Mouse (Mus musculus) forebrain, embryonic 10.5 days (tissue): ENCODE data around the gene Galm. TPM values are rescaled to one million over a fixed set of nuclear protein-coding genes. Genes with fewer than 3 reads are reported as not detected.

Source experiments
- DNase-seq: peaks from one replicate; pipeline ENCODE4 v3.0.0-alpha.2; 2017; ENCODE audit warnings: low spot score; ENCODE audit errors: extremely low spot score
- H3K27ac ChIP-seq: fragments of 300-500 bp; sonication (generic); 2 replicates; pipeline ENCODE4 v1.5.1; 2016; ENCODE audit warnings: mild to moderate bottlenecking
- H3K27me3 ChIP-seq: fragments of 300-500 bp; sonication (generic); 2 replicates; pipeline ENCODE4 v1.6.1; 2016; ENCODE audit warnings: mild to moderate bottlenecking; ENCODE audit not compliant: poor library complexity, severe bottlenecking
- H3K36me3 ChIP-seq: fragments of 300-500 bp; sonication (generic); replicated peaks from 2 replicates; pipeline ENCODE4 v1.6.1; 2016; ENCODE audit warnings: mild to moderate bottlenecking, moderate library complexity
- H3K4me1 ChIP-seq: fragments of 300-500 bp; sonication (generic); 2 replicates; pipeline ENCODE4 v1.6.1; 2016
- H3K4me3 ChIP-seq: fragments of 300-500 bp; sonication (generic); 2 replicates; pipeline ENCODE4 v1.5.1; 2016; ENCODE audit warnings: mild to moderate bottlenecking, moderate library complexity
- H3K9me3 ChIP-seq: fragments of 300-500 bp; sonication (generic); 2 replicates; pipeline ENCODE4 v1.6.1; 2016; ENCODE audit warnings: mild to moderate bottlenecking, moderate library complexity
- WGBS: fragments of 180-500 bp; shearing (Covaris S2); methylation state at CpG from one replicate; pipeline ENCODE4 v1.1.7; 2016; 5-methylcytosine and 5-hydroxymethylcytosine counted together
- polyA plus RNA-seq: library from polyadenylated mRNA; unstranded; fragments of >200 nt; fragmentation: Nextera tagmentation; extraction: Ambion mirVana; gene quantifications from 2 replicates; pipeline ENCODE4 v1.2.1, GENCODE M21; 2016

Gene Galm
- 13.4 and 15.5 TPM in 2 replicates for polyA plus RNA-seq

DNA sequence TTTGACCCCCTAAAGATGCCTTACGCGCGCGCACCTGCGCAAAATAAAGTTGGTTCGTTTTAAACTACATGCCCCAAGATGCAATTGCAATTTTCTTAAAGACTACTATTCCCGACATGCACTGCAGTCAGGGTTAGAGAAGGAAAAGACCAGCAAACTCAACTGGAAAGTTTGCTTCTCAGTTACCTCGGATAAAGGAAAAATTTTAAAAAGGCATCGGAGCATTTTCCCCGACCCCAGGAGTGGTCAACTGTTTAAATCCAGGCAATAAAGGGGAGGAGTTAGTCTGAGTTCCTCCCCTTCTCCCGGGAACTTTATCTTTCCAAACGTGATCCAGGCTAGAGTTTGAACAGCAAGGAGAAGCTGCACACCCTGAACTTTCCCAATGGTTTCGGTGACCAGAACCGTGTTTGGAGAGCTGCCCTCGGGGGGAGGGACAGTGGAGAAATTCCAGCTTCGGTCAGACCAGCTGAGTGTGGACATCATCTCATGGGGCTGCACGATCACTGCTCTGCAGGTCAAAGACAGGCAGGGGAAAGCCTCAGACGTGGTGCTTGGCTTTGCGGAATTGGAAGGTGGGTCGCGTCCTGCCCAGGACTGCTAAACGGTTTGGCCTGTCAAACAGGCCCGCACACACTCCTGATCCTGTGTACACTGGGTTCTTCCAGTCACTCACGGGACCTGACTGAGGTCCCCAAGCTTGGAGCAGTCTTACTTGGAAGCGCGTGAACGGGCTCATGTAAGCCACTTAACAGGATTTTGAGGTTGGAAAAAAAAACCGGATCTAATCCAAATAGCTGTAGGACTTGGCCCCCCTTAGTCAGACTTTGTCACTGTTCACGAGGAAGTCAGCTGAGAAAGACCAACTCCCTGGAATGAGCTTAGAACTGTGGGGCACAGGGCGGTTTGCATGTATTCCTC lies at the start of gene Galm:
TSS of gene Galm (plus strand) at position 141 of the 921 bp plus-strand sequence.
- WGBS: 4% methylated on average over 30 of the region's 30 CpGs
- H3K4me3 ChIP-seq: peak within 1 kb of the TSS; percentile 67
- no peaks in the 10 kb centered on the region for H3K27me3 ChIP-seq
- no peaks in the 10 kb centered on the region for H3K9me3 ChIP-seq
- peak within 1 kb of the TSS; percentile 82 for H3K27ac ChIP-seq
- no peaks in the 10 kb centered on the region for H3K36me3 ChIP-seq
- peak; percentile 44 for DNase-seq
- H3K4me1 ChIP-seq: peaks cover 32% of the 10 kb centered on the region

DNA sequence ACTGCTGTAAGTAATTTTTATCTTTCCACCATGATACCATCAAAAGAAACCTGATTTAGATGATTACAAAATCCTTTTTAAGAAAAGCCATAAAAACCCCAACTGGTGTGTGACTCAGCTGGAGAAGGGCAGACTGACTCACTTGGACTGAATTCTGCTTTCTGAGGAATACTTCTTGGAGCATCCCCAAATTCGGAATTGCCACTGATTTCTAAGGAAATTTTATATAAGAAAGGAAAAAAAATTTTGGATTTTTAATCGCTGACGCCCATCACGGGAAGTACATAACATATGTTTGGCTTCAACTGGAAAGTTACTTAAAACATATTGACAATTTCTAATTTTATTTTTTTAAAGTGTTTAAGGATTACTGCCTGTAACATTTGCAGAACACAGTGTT lies 48.5 kb upstream of the Galm start:
- DNase-seq: no peak
- Histone ChIP-seq H3K4me1 (no peaks in the 10 kb centered on the region), H3K36me3 (no peaks in the 10 kb centered on the region), H3K9me3 (no peaks in the 10 kb centered on the region), H3K27me3 (no peaks in the 10 kb centered on the region), H3K27ac (no peak overlapping the region), H3K4me3 (no peak overlapping the region)
- WGBS: 93% methylated on average over 4 of the region's 4 CpGs

DNA sequence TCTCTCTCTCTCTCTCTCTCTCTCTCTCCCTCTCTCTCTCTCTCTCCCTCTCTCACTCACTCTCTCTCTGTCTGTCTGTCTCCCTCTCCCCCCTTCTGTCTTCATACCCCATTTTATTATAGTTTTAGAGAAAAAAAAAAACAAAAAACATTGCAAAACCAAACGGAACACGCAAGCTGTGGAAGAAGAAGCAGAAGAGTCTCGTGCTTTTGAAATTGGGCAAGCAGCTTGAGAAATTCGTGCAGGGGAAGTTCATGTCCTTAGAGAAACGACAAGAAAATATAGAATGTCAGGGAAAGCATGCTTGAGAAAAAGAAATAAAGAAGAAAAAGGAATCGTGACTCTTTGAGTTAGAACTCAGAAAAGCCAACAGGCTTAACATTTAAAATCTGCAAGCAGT lies 44.0 kb upstream of the Galm start:
- no peak overlapping the region for H3K27ac ChIP-seq
- no peak for DNase-seq
- H3K27me3 ChIP-seq: no peaks in the 10 kb centered on the region
- no peak overlapping the region for H3K4me3 ChIP-seq
- no peaks in the 10 kb centered on the region; the same call in 1 of the 2 replicates for H3K9me3 ChIP-seq
- no peaks in the 10 kb centered on the region for H3K36me3 ChIP-seq
- no peaks in the 10 kb centered on the region for H3K4me1 ChIP-seq
- WGBS: 78% methylated on average over 6 of the region's 6 CpGs

DNA sequence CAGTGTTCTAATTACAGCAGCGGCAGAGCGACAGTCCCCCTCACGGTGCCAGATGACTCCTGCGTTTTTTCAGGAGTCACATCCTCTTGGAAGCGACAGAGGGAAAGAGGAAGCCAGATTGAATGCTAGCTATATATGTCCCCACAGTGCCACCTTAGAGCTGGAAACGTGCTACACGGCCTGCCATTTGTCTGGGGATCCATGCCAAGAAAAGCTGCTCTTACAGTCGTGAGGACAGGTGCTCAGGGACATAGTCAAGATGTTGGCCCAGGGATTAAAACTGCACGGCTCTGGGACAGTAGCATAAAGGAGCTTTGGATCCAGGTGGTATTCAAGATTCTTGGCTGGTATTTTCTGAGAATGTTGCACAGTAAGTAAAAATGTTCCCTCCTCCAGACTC lies 42.8 kb upstream of the Galm start:
- Histone ChIP-seq H3K27me3 (no peaks in the 10 kb centered on the region), H3K27ac (no peak overlapping the region), H3K4me3 (no peak overlapping the region), H3K9me3 (no peaks in the 10 kb centered on the region; the same call in 1 of the 2 replicates), H3K4me1 (no peaks in the 10 kb centered on the region), H3K36me3 (no peaks in the 10 kb centered on the region)
- DNase-seq: no peak
- 86% methylated on average over 9 of the region's 9 CpGs for WGBS

DNA sequence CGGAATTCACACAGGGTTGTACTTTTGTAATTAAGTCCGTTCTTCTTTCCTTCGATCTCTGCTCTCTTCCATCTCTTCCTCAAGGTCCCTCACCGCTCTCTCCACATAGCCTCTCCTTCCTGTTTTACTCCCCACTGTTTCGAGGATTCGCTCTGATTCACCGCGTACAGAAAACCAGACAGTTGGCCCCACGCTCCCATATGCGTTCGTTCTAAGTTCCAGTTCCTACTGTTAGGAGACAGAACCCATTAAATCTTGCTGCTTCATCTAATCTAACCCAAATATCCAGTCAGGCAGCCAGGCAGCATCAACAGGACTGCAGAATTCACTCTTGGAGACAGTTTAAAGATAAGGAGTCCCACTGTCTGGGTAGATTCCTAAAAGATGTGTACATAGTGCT lies 40.7 kb upstream of the Galm start:
- H3K4me3 ChIP-seq: no peak overlapping the region
- no peak for DNase-seq
- H3K4me1 ChIP-seq: no peaks in the 10 kb centered on the region
- H3K27me3 ChIP-seq: no peaks in the 10 kb centered on the region
- WGBS: 91% methylated on average over 11 of the region's 11 CpGs
- H3K9me3 ChIP-seq: no peaks in the 10 kb centered on the region; the same call in 1 of the 2 replicates
- H3K36me3 ChIP-seq: no peaks in the 10 kb centered on the region
- no peak overlapping the region for H3K27ac ChIP-seq

DNA sequence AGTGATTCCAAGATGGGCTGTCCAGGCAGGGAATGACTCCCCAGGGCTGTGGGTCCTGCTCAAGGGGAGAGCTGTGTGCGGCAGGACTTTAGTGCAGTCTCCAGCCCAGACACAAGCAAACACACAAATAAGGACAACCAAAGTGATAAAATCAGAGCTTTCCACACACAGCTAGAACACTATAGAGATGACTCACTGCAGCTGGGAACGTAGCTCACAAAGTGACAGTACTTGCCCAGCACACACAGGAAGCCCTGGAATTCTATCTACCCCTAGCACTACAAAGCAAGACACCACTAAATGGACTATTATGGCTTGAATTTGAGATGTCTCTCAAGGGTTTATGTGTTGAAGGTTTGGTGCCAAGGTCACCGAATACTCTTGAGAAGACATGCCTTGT lies 39.1 kb upstream of the Galm start:
- no peak for DNase-seq
- H3K9me3 ChIP-seq: no peaks in the 10 kb centered on the region; the same call in 1 of the 2 replicates
- no peaks in the 10 kb centered on the region for H3K27me3 ChIP-seq
- no peak overlapping the region for H3K27ac ChIP-seq
- H3K4me1 ChIP-seq: 0 out of 2 replicates have a peak, but pooled peaks cover 2% of the 10 kb centered on the region
- no peak overlapping the region for H3K4me3 ChIP-seq
- no peaks in the 10 kb centered on the region for H3K36me3 ChIP-seq
- WGBS: 90% methylated on average over 3 of the region's 3 CpGs

DNA sequence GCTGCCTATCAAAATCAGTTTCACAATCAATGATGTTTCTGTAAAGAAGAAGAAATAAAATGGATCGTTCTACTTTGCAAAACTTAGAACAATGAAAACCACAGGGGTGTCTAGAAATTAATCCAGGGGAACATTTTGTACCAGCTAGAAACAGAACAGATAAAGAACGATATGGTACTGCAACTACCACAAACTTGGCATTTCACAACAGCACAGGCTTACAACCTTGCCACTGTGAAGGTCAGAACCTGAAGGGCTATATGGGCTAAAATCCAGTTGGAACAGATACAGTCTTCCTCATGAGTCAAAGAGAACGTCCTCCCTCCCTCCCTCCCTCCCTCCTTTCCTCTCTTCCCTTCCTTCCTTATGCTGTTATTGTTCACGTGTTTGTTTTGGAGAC lies 36.7 kb upstream of the Galm start:
- Histone ChIP-seq H3K27me3 (peaks cover 4% of the 10 kb centered on the region; the same call in 1 of the 2 replicates), H3K36me3 (no peaks in the 10 kb centered on the region), H3K27ac (no peak overlapping the region), H3K4me1 (peaks cover 7% of the 10 kb centered on the region), H3K9me3 (no peaks in the 10 kb centered on the region), H3K4me3 (no peak overlapping the region)
- WGBS: 83% methylated on average over 4 of the region's 4 CpGs
- no peak for DNase-seq

DNA sequence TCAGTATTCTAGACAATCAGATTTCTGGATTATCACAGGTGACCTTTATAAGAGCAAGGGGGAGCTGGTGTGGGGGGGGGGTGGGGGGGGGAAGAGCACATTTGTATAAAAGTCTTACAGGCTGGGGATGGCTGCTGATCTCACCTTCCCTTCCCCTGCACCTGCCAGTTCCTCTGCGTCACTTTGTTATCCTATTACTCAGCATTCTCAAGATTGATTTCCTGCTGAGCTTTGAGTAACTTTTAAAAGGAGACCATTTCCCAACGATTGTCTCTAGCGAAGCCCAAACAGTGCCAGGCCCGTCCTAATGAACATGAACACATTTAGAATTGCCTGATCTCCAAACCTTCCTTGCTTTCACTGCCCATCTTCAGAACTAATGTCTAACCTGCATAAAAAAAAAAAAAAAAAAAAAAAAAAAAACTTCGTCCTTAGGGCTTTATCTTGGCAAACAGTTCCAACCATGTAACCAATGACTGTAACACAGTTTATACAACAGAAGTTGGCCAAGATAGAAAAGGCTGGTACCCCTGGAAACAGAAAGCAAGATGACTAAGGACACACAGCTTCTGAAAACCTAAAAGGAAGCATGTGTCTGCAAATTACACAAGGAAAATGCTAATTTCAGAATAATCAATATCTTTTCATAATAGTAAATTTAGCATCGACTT lies 35.3 kb upstream of the Galm start:
- Histone ChIP-seq H3K36me3 (no peaks in the 10 kb centered on the region), H3K4me1 (peaks cover 20% of the 10 kb centered on the region), H3K9me3 (no peaks in the 10 kb centered on the region), H3K27ac (no peak overlapping the region), H3K4me3 (no peak overlapping the region), H3K27me3 (peaks cover 4% of the 10 kb centered on the region; the same call in 1 of the 2 replicates)
- 48% methylated on average over 6 of the region's 6 CpGs for WGBS
- DNase-seq: no peak

DNA sequence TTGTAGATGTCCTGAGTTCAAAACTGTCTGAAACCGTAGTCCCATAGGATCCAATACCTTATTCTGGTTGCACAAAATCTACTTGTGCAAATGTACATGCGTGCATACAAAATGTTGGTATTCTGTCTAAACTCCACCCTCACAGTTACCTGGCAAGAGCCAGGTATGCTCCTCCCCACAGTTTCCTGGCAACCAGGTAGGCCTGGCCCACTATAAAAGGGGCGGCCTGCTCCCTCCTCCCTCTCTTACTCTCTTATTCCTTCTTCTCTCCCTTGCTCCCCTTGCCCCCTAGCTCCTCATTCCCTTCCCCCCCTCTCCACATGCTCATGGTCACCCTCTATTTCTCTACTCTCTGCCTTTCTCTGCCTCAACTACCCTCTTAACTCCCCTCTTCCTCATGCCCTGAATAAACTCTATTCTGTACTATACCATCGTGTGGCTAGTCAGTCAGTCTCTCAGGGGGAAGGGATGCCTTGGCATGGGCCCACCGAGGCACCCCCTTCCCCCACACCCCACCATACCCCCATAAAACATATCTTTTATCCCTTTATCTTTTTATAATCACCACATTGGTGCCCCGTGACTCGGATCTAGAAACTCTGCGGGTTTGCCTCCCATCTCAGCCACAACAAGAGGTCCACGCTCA lies 31.9 kb upstream of the Galm start:
- Histone ChIP-seq H3K27me3 (peaks cover 4% of the 10 kb centered on the region), H3K36me3 (no peaks in the 10 kb centered on the region), H3K9me3 (no peaks in the 10 kb centered on the region), H3K4me3 (peak overlapping the region; percentile 40; the same call in 1 of the 2 replicates), H3K27ac (peak overlapping the region; percentile 74), H3K4me1 (peaks cover 23% of the 10 kb centered on the region)
- no peak for DNase-seq
- WGBS: 84% methylated on average over 9 of the region's 9 CpGs

DNA sequence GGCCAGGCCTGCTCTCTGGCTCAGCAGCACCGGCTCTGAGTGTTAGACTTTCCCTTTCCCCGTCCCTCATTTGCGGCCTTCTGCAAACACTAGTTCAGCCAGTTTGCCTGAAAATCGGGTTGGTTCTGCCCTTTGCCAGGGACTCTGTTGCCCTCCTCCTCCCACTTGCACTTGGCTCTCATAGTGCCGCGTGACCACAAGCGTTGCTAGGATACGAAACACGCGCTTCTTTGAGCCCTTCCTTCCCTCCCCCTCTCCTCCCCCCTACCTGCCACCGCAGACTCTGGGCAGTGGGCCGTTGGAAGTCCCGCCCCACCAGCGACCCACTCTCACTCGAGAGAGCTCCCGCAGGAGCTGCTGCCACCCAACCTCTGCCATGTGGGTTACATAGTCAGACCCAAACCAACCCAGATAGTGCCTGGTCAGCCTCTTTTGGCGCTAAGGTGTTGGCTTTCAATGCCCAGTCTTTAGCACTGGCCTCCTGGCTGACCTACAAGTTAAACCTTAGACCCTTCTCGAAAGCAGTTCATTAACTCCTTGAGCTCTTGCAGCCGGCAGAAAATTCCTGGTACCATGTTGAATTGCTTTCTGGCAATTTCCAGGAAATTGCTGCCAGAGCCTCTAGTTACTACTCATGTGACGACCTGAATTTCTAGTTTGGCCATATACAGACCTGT lies 31.1 kb upstream of the Galm start:
- 18% methylated on average over 20 of the region's 20 CpGs for WGBS
- Histone ChIP-seq H3K4me1 (peaks cover 23% of the 10 kb centered on the region), H3K27me3 (peaks cover 4% of the 10 kb centered on the region), H3K36me3 (no peaks in the 10 kb centered on the region), H3K9me3 (no peaks in the 10 kb centered on the region), H3K27ac (peak overlapping the region; percentile 74), H3K4me3 (peak overlapping the region; percentile 40)
- peak; percentile 58 for DNase-seq

DNA sequence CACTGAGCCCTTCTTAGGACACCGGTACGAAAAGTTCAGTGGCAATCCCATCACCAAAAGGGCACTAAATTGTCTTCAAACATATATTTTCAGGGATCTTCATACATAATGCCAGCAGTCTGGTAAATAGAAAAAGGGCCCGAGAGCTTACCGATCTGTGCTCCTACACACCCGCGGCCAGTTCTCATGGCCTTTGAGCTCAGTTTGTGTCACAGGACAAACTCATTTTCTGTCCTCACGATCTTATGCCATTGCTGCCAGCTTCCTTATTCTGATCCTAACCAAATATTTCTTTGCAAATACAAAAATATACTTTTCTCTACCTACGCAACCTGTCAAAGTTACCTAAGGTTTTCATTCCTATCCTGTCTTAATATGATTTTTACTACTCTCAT lies 30.6 kb upstream of the Galm start:
- no peak for DNase-seq
- no peak overlapping the region for H3K4me3 ChIP-seq
- H3K27ac ChIP-seq: no peak overlapping the region
- peaks cover 23% of the 10 kb centered on the region for H3K4me1 ChIP-seq
- H3K9me3 ChIP-seq: no peaks in the 10 kb centered on the region
- H3K27me3 ChIP-seq: peaks cover 4% of the 10 kb centered on the region
- H3K36me3 ChIP-seq: no peaks in the 10 kb centered on the region
- 91% methylated on average over 8 of the region's 8 CpGs for WGBS

DNA sequence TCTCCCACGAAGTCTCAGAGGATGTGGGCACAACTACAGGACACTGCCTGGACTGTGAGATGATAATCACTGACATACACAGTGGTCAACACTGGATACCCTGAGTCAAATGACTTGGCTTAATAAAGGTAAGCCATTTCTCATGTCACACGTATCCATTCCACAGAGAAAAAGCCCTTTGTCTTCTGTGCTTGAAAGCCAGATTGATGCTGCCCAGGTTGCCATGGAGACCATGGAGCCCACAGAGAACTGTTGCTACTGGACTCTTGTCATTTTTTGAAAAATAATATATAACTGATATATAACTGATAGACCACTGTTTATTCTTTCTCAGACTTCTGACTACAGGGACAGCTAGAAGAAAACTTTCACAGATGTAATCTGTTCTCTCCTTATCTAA lies 30.1 kb upstream of the Galm start:
- no peak overlapping the region for H3K27ac ChIP-seq
- no peaks in the 10 kb centered on the region for H3K9me3 ChIP-seq
- WGBS: 64% methylated on average over 2 of the region's 2 CpGs
- peaks cover 21% of the 10 kb centered on the region for H3K4me1 ChIP-seq
- H3K4me3 ChIP-seq: no peak overlapping the region
- H3K36me3 ChIP-seq: no peaks in the 10 kb centered on the region
- peaks cover 4% of the 10 kb centered on the region for H3K27me3 ChIP-seq
- no peak for DNase-seq
